Mouse (Mus musculus): Measurements from ENCODE around the gene Gm9747.

- TF ChIP-seq CTCF (IDR thresholded peaks at IDR 0.05; ENCODE audit: extremely low read depth, insufficient read depth, insufficient read length, insufficient replicate concordance) (no peak), POLR2A (IDR thresholded peaks at IDR 0.05; ENCODE audit: low read depth, low read length) (no peak)
Observed at GRCm38 (mm10) chr1:82283901-82284301, 51.0 kb downstream of the Gm9747 start.

Data from spleen, adult 2 months (tissue).